In the genomic region with DNA sequence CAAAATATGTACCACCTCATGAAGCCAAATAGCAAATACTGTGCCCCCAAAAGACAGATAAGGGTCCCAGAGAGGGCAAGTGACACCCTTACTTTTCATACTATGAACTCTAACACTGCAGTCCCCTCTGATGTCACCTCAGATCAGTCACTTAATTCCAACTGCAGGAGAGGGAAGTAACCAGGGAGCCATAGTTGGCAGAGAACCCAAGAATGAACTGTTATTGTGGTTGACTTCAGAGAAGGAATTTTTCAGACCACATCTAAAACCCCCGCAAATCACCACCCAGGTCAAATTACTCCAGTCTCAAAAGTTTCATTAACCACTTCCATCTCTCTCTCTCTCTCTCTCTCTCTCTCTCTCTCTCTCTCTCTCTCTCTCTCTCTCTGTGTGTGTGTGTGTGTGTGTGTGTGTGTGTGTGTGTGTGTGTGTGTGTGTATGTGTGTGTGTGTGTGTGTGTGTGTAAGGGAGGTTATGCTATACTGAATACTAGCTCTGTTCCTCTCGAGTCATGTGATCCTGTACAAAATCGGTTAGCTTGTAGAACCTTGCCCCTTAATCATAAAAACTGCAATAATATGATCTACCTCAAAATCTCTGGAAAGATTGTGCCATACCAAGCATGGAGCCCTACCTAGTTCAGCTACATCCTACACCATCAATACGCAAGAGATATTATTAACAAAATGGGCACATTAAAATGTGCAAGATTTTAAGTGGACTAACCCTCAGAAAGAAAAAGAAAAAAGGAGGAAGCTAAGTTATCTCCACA, we compare ENCODE assay signal across 15 mouse cellular contexts.
DNase-seq lines count a peak whose midpoint lies in the region; ATAC-seq and TF ChIP-seq lines count a peak whose summit lies in the region.
"Had no signal": no experiment of that assay in that cellular context is flagged by ENCODE, and none has a peak within 500 bp of the region (broad histone marks: within the 10 kb centered on the region; RNA-seq: fewer than 3 reads in every experiment).

No protein-coding gene starts in this region.

- no peaks in the 10 kb centered on the region for H3K36me3 ChIP-seq in embryonic facial prominence, embryonic 11.5 days (replicated peaks; ENCODE audit: control insufficient read depth, insufficient read depth, low read depth, low read length)
- H3K36me3 ChIP-seq in embryonic facial prominence, embryonic 10.5 days (replicated peaks), result no peaks in the 10 kb centered on the region
- no peaks in the 10 kb centered on the region for H3K36me3 ChIP-seq in heart, embryonic 16.5 days (ENCODE audit: control insufficient read depth, insufficient read depth)
- no peaks in the 10 kb centered on the region for H3K36me3 ChIP-seq in lung, postnatal 0 days (ENCODE audit: insufficient read depth, low read length)
- H3K36me3 ChIP-seq: midbrain, embryonic 15.5 days; neural tube, embryonic 13.5 days had no signal

- H3K4me3 ChIP-seq in embryonic facial prominence, embryonic 11.5 days (ENCODE audit: low read depth, low read length), result no peak overlapping the region
- H3K4me3 ChIP-seq in embryonic facial prominence, embryonic 10.5 days, result no peak overlapping the region
- no peak overlapping the region for H3K4me3 ChIP-seq in heart, embryonic 16.5 days (ENCODE audit: low read length)
- no peak overlapping the region for H3K4me3 ChIP-seq in lung, postnatal 0 days (ENCODE audit: low read depth, low read length)
- H3K4me3 ChIP-seq in cerebellum, adult 2 months (replicated peaks; ENCODE audit: insufficient read depth, low read depth, low read length), result no peak overlapping the region
- H3K4me3 ChIP-seq: midbrain, embryonic 15.5 days; neural tube, embryonic 13.5 days had no signal

- no peaks in the 10 kb centered on the region for H3K27me3 ChIP-seq in embryonic facial prominence, embryonic 11.5 days (ENCODE audit: control insufficient read depth, insufficient read depth, low read length)
- no peaks in the 10 kb centered on the region for H3K27me3 ChIP-seq in embryonic facial prominence, embryonic 10.5 days (replicated peaks; ENCODE audit: low read depth, poor library complexity, severe bottlenecking)
- no peaks in the 10 kb centered on the region for H3K27me3 ChIP-seq in heart, embryonic 16.5 days (ENCODE audit: control insufficient read depth, insufficient read depth, low read length)
- H3K27me3 ChIP-seq in lung, postnatal 0 days (replicated peaks; ENCODE audit: insufficient read depth, low read length), result no peaks in the 10 kb centered on the region
- H3K27me3 ChIP-seq in cerebellum, adult 2 months (ENCODE audit: control insufficient read depth, insufficient read depth, low read length), result no peaks in the 10 kb centered on the region
- H3K27me3 ChIP-seq: midbrain, embryonic 15.5 days; neural tube, embryonic 13.5 days had no signal

- DNase-seq in embryonic facial prominence, embryonic 11.5 days (ENCODE audit: low spot score), result peak; percentile 66
- DNase-seq in embryonic facial prominence, embryonic 10.5 days (ENCODE audit: low spot score), result no peak
- no peak for DNase-seq in heart, adult 8-10 months (ENCODE audit: low spot score)
- peak; percentile 65 for DNase-seq in lung, postnatal 0 days (ENCODE audit: low spot score)
- DNase-seq in lung, postnatal 4 days, result no peak
- DNase-seq in cerebellum, adult 2 months, result no peak
- no peak for DNase-seq in gastrocnemius, postnatal 10 days
- DNase-seq: cerebellum, postnatal 36 days; kidney, postnatal 36 days; retina, postnatal 1 day had no signal

- no peak overlapping the region for H3K4me2 ChIP-seq in embryonic facial prominence, embryonic 11.5 days (ENCODE audit: low read depth, low read length)
- no peak overlapping the region for H3K4me2 ChIP-seq in heart, embryonic 16.5 days (ENCODE audit: low read depth, low read length)
- H3K4me2 ChIP-seq in lung, postnatal 0 days (replicated peaks; ENCODE audit: low read depth, low read length), result no peak overlapping the region
- H3K4me2 ChIP-seq: midbrain, embryonic 15.5 days; neural tube, embryonic 13.5 days had no signal

- no peaks in the 10 kb centered on the region for H3K9me3 ChIP-seq in embryonic facial prominence, embryonic 11.5 days (replicated peaks; ENCODE audit: control insufficient read depth, low read length)
- no peaks in the 10 kb centered on the region for H3K9me3 ChIP-seq in embryonic facial prominence, embryonic 10.5 days
- no peaks in the 10 kb centered on the region for H3K9me3 ChIP-seq in heart, embryonic 16.5 days (replicated peaks; ENCODE audit: control insufficient read depth, low read length)
- no peaks in the 10 kb centered on the region for H3K9me3 ChIP-seq in lung, postnatal 0 days (ENCODE audit: low read length)
- H3K9me3 ChIP-seq: midbrain, embryonic 15.5 days; neural tube, embryonic 13.5 days had no signal

- no peak overlapping the region for H3K9ac ChIP-seq in embryonic facial prominence, embryonic 11.5 days (replicated peaks; ENCODE audit: low read length)
- H3K9ac ChIP-seq in heart, embryonic 16.5 days (ENCODE audit: low read length), result peak overlapping the region; percentile 46; the same call in 1 of the 2 replicates
- no peak overlapping the region for H3K9ac ChIP-seq in lung, postnatal 0 days (replicated peaks; ENCODE audit: low read depth)
- H3K9ac ChIP-seq: midbrain, embryonic 15.5 days; neural tube, embryonic 13.5 days had no signal

- TF ChIP-seq POLR2A in cerebellum, adult 2 months (IDR thresholded peaks at IDR 0.05; ENCODE audit: borderline replicate concordance, insufficient read depth, low read length), result no peak

- 64% methylated on average over 4 of the region's 4 CpGs for WGBS in embryonic facial prominence, embryonic 11.5 days
- 71% methylated on average over 4 of the region's 4 CpGs for WGBS in embryonic facial prominence, embryonic 10.5 days
- 62% methylated on average over 4 of the region's 4 CpGs for WGBS in heart, embryonic 16.5 days
- 59% methylated on average over 4 of the region's 4 CpGs for WGBS in lung, postnatal 0 days
- 67% methylated on average over 4 of the region's 4 CpGs for WGBS in cerebellum, adult 2 months

- H3K27ac ChIP-seq in embryonic facial prominence, embryonic 11.5 days (replicated peaks; ENCODE audit: low read depth, low read length), result no peak overlapping the region
- no peak overlapping the region for H3K27ac ChIP-seq in embryonic facial prominence, embryonic 10.5 days (replicated peaks)
- peak overlapping the region; percentile 72 for H3K27ac ChIP-seq in heart, embryonic 16.5 days (ENCODE audit: low read length)
- 0 out of 2 replicates have a peak overlapping the region, but pooled peaks have one; percentile 81 for H3K27ac ChIP-seq in lung, postnatal 0 days (ENCODE audit: low read length)
- H3K27ac ChIP-seq in cerebellum, adult 2 months (ENCODE audit: insufficient read depth, low read length), result no peak overlapping the region
- H3K27ac ChIP-seq: hindbrain, postnatal 0 days; midbrain, embryonic 15.5 days; neural tube, embryonic 13.5 days had no signal

- TF ChIP-seq EP300 in lung, postnatal 0 days (IDR thresholded peaks at IDR 0.05), result no peak

- TF ChIP-seq CTCF in lung, postnatal 0 days (IDR thresholded peaks at IDR 0.05), result no peak
- no peak for TF ChIP-seq CTCF in cerebellum, adult 2 months (IDR thresholded peaks at IDR 0.05; ENCODE audit: borderline replicate concordance, insufficient read depth, low read depth, low read length)

- H3K4me1 ChIP-seq in embryonic facial prominence, embryonic 11.5 days (ENCODE audit: control insufficient read depth, insufficient read depth, low read length), result no peaks in the 10 kb centered on the region
- peaks cover 36% of the 10 kb centered on the region for H3K4me1 ChIP-seq in embryonic facial prominence, embryonic 10.5 days
- peaks cover 56% of the 10 kb centered on the region for H3K4me1 ChIP-seq in heart, embryonic 16.5 days (ENCODE audit: control insufficient read depth, insufficient read depth, low read length)
- peaks cover 28% of the 10 kb centered on the region; the same call in 1 of the 2 replicates for H3K4me1 ChIP-seq in lung, postnatal 0 days (ENCODE audit: insufficient read depth, low read depth, low read length)
- H3K4me1 ChIP-seq in cerebellum, adult 2 months (ENCODE audit: control insufficient read depth, insufficient read depth, low read length), result peaks cover 11% of the 10 kb centered on the region

- no peak for ATAC-seq in embryonic facial prominence, embryonic 11.5 days (replicated peaks; ENCODE audit: insufficient number of reproducible peaks, low FRiP score, low TSS enrichment, low read depth)
- no peak for ATAC-seq in heart, embryonic 16.5 days (replicated peaks; ENCODE audit: extremely low read depth, insufficient read depth, low FRiP score)
- ATAC-seq in lung, postnatal 0 days, result peak; percentile 31
- ATAC-seq: activated CD4-positive, CD25-positive, alpha-beta regulatory T cell, adult 4 months; hindbrain, postnatal 0 days; midbrain, embryonic 15.5 days had no signal

Comparison
In these comparisons a context has a peak if more than half of its experiments do, and no peak if none do; other contexts are left out.
1. DNase-seq: peak in embryonic facial prominence, embryonic 11.5 days (single experiment) and lung, postnatal 0 days (single experiment); none in embryonic facial prominence, embryonic 10.5 days (single experiment), heart, adult 8-10 months (single experiment), lung, postnatal 4 days (0 of 2), cerebellum, adult 2 months (0 of 2) and gastrocnemius, postnatal 10 days (single experiment).
2. H3K27ac ChIP-seq: peak in heart, embryonic 16.5 days (single experiment) and lung, postnatal 0 days (single experiment); none in embryonic facial prominence, embryonic 11.5 days (single experiment), embryonic facial prominence, embryonic 10.5 days (single experiment) and cerebellum, adult 2 months (single experiment).